Mouse (Mus musculus) E14TG2a.4 (cell line): ENCODE measurements around the gene Abca2.

Experiments
- CTCF ChIP-seq: conservative IDR thresholded peaks from 2 replicates; pipeline ENCODE4 v1.5.1; 2014; ENCODE audit warnings: low read length
- NANOG ChIP-seq: IDR thresholded peaks from 2 replicates; pipeline ENCODE4 v1.6.1; 2014; ENCODE audit warnings: borderline replicate concordance, low read length, mixed read lengths
- POU5F1 ChIP-seq: IDR thresholded peaks from 2 replicates; pipeline ENCODE4 v1.6.1; 2014; ENCODE audit warnings: low read length, borderline replicate concordance

DNA sequence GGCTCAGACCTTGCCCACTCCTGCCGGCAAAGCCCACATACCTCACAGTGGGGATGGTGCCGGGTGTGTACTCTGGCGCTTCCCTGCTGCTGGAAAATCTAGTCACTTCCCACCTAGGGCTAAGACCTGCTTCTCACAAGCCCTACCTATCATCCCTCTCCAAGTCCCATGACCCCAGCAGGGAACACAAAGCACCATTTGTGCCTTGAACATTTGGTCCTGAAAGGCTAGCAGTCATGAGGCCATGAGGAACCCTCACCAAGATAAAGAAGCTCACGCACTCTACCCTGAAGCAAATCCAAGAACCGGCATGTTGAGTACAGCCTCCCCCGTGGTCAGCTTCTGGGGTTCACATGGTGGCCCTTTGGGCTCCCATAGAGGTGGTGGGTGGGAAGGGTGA lies 41.5 kb downstream of the Abca2 start, which contains the start of gene Ptgds:
- TF ChIP-seq CTCF (no peak), POU5F1 (no peak), NANOG (no peak)
